Mouse (Mus musculus) brain, embryonic 18.5 days (tissue): Measurements from ENCODE around the gene Mettl14.
"Not testable (repeated sequence)": the region's sequence is repeated elsewhere in the genome, so short reads cannot be mapped to it uniquely, and the experiment has no call there.

Experiments used
- DNase-seq: peaks from one replicate; pipeline ENCODE4 v3.0.0-alpha.2; 2012; ENCODE audit warnings: low read depth, low spot score

Mettl14 gene

GRCm38 (mm10) chr3:123385486-123386156 is at the start of gene Mettl14:
Gene Mettl14, minus strand, starts transcription at chr3:123386108.
- peak; percentile 97 for DNase-seq

GRCm38 (mm10) chr3:123433362-123433761 is 47.5 kb upstream of the Mettl14 start:
- no peak for DNase-seq

- no peak for DNase-seq
Observed at GRCm38 (mm10) chr3:123431951-123432674, 46.2 kb upstream of the Mettl14 start.

- no peak for DNase-seq
Observed at GRCm38 (mm10) chr3:123429597-123430458, 43.9 kb upstream of the Mettl14 start.

- no peak for DNase-seq
Observed at GRCm38 (mm10) chr3:123428005-123428404, 42.1 kb upstream of the Mettl14 start.

- DNase-seq, result no peak
Observed at GRCm38 (mm10) chr3:123425647-123426046, 39.7 kb upstream of the Mettl14 start.

GRCm38 (mm10) chr3:123413173-123413572 is 27.3 kb upstream of the Mettl14 start:
- DNase-seq, result no peak

GRCm38 (mm10) chr3:123411821-123412578 is 26.1 kb upstream of the Mettl14 start:
- DNase-seq, result no peak

GRCm38 (mm10) chr3:123404945-123405344 is 19.0 kb upstream of the Mettl14 start:
- no peak for DNase-seq

GRCm38 (mm10) chr3:123397562-123398481 is 11.9 kb upstream of the Mettl14 start:
- no peak for DNase-seq

GRCm38 (mm10) chr3:123395611-123396010 is 9.7 kb upstream of the Mettl14 start:
- no peak for DNase-seq

- DNase-seq, result no peak
Observed at GRCm38 (mm10) chr3:123391180-123391579, 5.3 kb upstream of the Mettl14 start.

GRCm38 (mm10) chr3:123386157-123386780 is 361 bp upstream of the Mettl14 start:
- DNase-seq, result not testable (repeated sequence)

GRCm38 (mm10) chr3:123385118-123385485 is 806 bp downstream of the Mettl14 start:
- DNase-seq, result no peak

- no peak for DNase-seq
Observed at GRCm38 (mm10) chr3:123384435-123384834, 1.5 kb downstream of the Mettl14 start.

- DNase-seq, result no peak
Observed at GRCm38 (mm10) chr3:123376562-123376961, 9.3 kb downstream of the Mettl14 start.

GRCm38 (mm10) chr3:123371766-123372535 is 14.0 kb downstream of the Mettl14 start:
- peak; percentile 36 for DNase-seq

- no peak for DNase-seq
Observed at GRCm38 (mm10) chr3:123370927-123371326, 15.0 kb downstream of the Mettl14 start.

GRCm38 (mm10) chr3:123369161-123369560 is 16.7 kb downstream of the Mettl14 start:
- DNase-seq, result no peak
